Comparison of ENCODE assay signal across 10 mouse cellular contexts in the genomic region with DNA sequence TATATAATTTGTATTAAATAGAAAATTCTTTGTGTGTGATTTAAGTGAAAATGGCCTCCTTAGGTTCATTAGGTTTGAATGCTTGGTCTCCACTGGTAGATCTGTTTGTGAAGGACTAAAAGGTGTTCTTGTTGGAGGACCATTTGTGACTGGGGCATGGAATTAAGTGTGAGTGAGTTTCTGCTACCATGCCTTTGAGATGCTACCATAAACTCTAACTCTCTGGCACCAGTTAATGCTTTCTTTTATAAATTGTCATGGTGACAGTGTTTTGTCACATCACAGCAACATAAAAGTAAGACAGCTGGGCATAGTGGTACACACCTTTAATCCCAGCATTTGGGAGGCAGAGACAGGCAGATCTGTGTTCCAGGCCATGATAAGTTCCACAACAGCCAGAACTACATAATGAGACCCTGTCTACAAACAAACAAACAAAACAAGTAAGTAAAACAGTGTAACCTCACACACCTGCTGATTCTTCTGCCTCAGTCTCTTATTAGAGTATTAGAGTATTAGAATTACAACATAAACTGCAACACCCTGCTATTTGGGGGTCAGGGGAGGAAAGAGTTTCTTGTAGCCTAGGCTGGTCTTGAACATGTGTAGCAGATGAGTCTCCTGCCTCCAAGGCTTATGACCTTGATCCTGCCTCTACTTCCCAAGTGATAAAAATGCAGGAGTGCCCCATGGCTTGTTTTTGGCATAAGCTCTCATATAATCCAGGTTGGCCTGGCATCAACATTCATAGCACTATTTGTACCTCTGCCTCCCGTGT. TPM values are rescaled to one million over a fixed set of nuclear protein-coding genes. Genes with fewer than 3 reads are reported as not detected.
DNase-seq lines count a peak whose midpoint lies in the region; ATAC-seq and TF ChIP-seq lines count a peak whose summit lies in the region.
"Had no signal": no experiment of that assay in that cellular context is flagged by ENCODE, and none has a peak within 500 bp of the region (broad histone marks: within the 10 kb centered on the region; RNA-seq: fewer than 3 reads in every experiment).

No protein-coding gene starts in this region.

- WGBS in heart, embryonic 11.5 days (ENCODE audit: insufficient replicate concordance): 62% methylated on average over 1 of the region's 1 CpGs
- 40% methylated on average over 1 of the region's 1 CpGs for WGBS in embryonic facial prominence, embryonic 14.5 days
- WGBS in liver, embryonic 14.5 days (ENCODE audit: insufficient replicate concordance): 22% methylated on average over 1 of the region's 1 CpGs

- no peak overlapping the region for H3K4me3 ChIP-seq in heart, embryonic 11.5 days (ENCODE audit: low read depth, low read length)
- H3K4me3 ChIP-seq in embryonic facial prominence, embryonic 14.5 days (ENCODE audit: low read depth, low read length): no peak overlapping the region
- no peak overlapping the region for H3K4me3 ChIP-seq in liver, embryonic 14.5 days (ENCODE audit: insufficient read depth in 1 of 2, low read depth in 2 of 2, low read length in 2 of 2)
- H3K4me3 ChIP-seq: left cerebral cortex, adult 2 months had no signal

- H3K27me3 ChIP-seq in heart, embryonic 11.5 days (ENCODE audit: control insufficient read depth, insufficient read depth, low read length): no peaks in the 10 kb centered on the region
- H3K27me3 ChIP-seq in embryonic facial prominence, embryonic 14.5 days (replicated peaks; ENCODE audit: control insufficient read depth, insufficient read depth, low read length): no peaks in the 10 kb centered on the region
- H3K27me3 ChIP-seq in liver, embryonic 14.5 days (ENCODE audit: control insufficient read depth, insufficient read depth, low read length): no peaks in the 10 kb centered on the region

- no peaks in the 10 kb centered on the region for H3K9me3 ChIP-seq in heart, embryonic 11.5 days (replicated peaks; ENCODE audit: control insufficient read depth, low read length)
- H3K9me3 ChIP-seq in embryonic facial prominence, embryonic 14.5 days (ENCODE audit: control insufficient read depth, low read length): no peaks in the 10 kb centered on the region
- H3K9me3 ChIP-seq in liver, embryonic 14.5 days (ENCODE audit: control insufficient read depth, low read length): no peaks in the 10 kb centered on the region
- H3K9me3 ChIP-seq: G1E had no signal

- ATAC-seq in heart, embryonic 11.5 days (replicated peaks; ENCODE audit: insufficient number of reproducible peaks, low FRiP score, low TSS enrichment): no peak
- no peak for ATAC-seq in embryonic facial prominence, embryonic 14.5 days (ENCODE audit: low read depth)
- ATAC-seq in liver, embryonic 14.5 days (ENCODE audit: insufficient read depth): no peak

- H3K4me1 ChIP-seq in heart, embryonic 11.5 days (ENCODE audit: control insufficient read depth, insufficient read depth, low read length): no peaks in the 10 kb centered on the region
- no peaks in the 10 kb centered on the region for H3K4me1 ChIP-seq in embryonic facial prominence, embryonic 14.5 days (ENCODE audit: control insufficient read depth, insufficient read depth, low read length)
- peaks cover 8% of the 10 kb centered on the region in 2 experiments for H3K4me1 ChIP-seq in liver, embryonic 14.5 days (replicated peaks; ENCODE audit: control insufficient read depth in 2 of 2, insufficient read depth in 2 of 2, low read length in 1 of 2)

- H3K4me2 ChIP-seq in heart, embryonic 11.5 days: no peak overlapping the region
- no peak overlapping the region for H3K4me2 ChIP-seq in embryonic facial prominence, embryonic 14.5 days (ENCODE audit: low read depth, low read length)
- no peak overlapping the region for H3K4me2 ChIP-seq in liver, embryonic 14.5 days (ENCODE audit: low read depth)

- DNase-seq in heart, postnatal 4 days: no peak
- DNase-seq in 3134 (ENCODE audit: extremely low read depth, insufficient read length, low spot score): peak; percentile 20
- no peak for DNase-seq in embryonic facial prominence, embryonic 14.5 days (ENCODE audit: low spot score)
- DNase-seq in liver, embryonic 14.5 days (ENCODE audit: low read depth in 3 of 3, low spot score in 3 of 3): peak in 1 of 3 experiments; percentile 49
- DNase-seq in frontal cortex, adult 2 months (ENCODE audit: extremely low spot score in 1 of 2, low spot score in 1 of 2): no peak
- no peak for DNase-seq in left cerebral cortex, postnatal 4 days
- no peak for DNase-seq in lung, postnatal 14 days

- intact Hi-C loops in left cerebral cortex, postnatal 4 days (cut with DNase I): no loop called here

- H3K27ac ChIP-seq in heart, embryonic 11.5 days (ENCODE audit: low read depth, low read length): peak overlapping the region; percentile 54
- peak overlapping the region; percentile 67 for H3K27ac ChIP-seq in embryonic facial prominence, embryonic 14.5 days (replicated peaks; ENCODE audit: low read depth, low read length)
- H3K27ac ChIP-seq in liver, embryonic 14.5 days: peak overlapping the region; percentile 78
- H3K27ac ChIP-seq: left cerebral cortex, adult 2 months had no signal

- TF ChIP-seq EP300 in liver, embryonic 14.5 days (IDR thresholded peaks at IDR 0.05; ENCODE audit: low read depth): no peak

- no peak for TF ChIP-seq CTCF in liver, embryonic 14.5 days (IDR thresholded peaks at IDR 0.05; ENCODE audit: low read depth)

- H3K36me3 ChIP-seq in heart, embryonic 11.5 days (ENCODE audit: control insufficient read depth, insufficient read depth, low read length): no peaks in the 10 kb centered on the region
- no peaks in the 10 kb centered on the region for H3K36me3 ChIP-seq in embryonic facial prominence, embryonic 14.5 days (ENCODE audit: control insufficient read depth, insufficient read depth, low read length)
- no peaks in the 10 kb centered on the region for H3K36me3 ChIP-seq in liver, embryonic 14.5 days (replicated peaks; ENCODE audit: control insufficient read depth, insufficient read depth, low read depth)
- H3K36me3 ChIP-seq: G1E had no signal

- no peak overlapping the region for H3K9ac ChIP-seq in heart, embryonic 11.5 days (ENCODE audit: low read depth, low read length)
- H3K9ac ChIP-seq in embryonic facial prominence, embryonic 14.5 days (ENCODE audit: low read depth, low read length): no peak overlapping the region
- H3K9ac ChIP-seq in liver, embryonic 14.5 days (replicated peaks): no peak overlapping the region; the same call in 1 of the 2 replicates

RNA-seq across cellular contexts. Expression of gene Tex14, which starts 22.6 kb away (rescaled TPM):
- polyA plus RNA-seq in heart, embryonic 11.5 days (2014; fragmentation: Nextera tagmentation; extraction: Ambion mirVana): 0.30 and 0.96 TPM in 2 replicates
- not detected for total RNA-seq in heart, postnatal 4 days (2021)
- 4.8 and 5.6 TPM in 2 replicates for polyA plus RNA-seq in embryonic facial prominence, embryonic 14.5 days (2014; fragmentation: Nextera tagmentation; extraction: Ambion mirVana)
- polyA plus RNA-seq in liver, embryonic 14.5 days (2012; rRNA removed): 0.01 and 0.06 TPM in 2 replicates
- polyA plus RNA-seq in liver, embryonic 14.5 days (2014; fragmentation: Nextera tagmentation; extraction: Ambion mirVana): not detected in 2 replicates
- polyA plus RNA-seq in frontal cortex, adult 2 months (2012; rRNA removed): 0.15 and 0.34 TPM in 2 replicates
- total RNA-seq in left cerebral cortex, postnatal 4 days (2021): under 1 TPM; 0.34 to 0.44 TPM
- polyA plus RNA-seq: G1E had no signal

RNA-seq across cellular contexts. Expression of gene Rad51c, which starts 22.7 kb away (rescaled TPM):
- 11.6 and 11.9 TPM in 2 replicates for polyA plus RNA-seq in heart, embryonic 11.5 days (2014; fragmentation: Nextera tagmentation; extraction: Ambion mirVana)
- total RNA-seq in heart, postnatal 4 days (2021): 10 to 100 TPM; 10.5 to 11.1 TPM
- polyA plus RNA-seq in embryonic facial prominence, embryonic 14.5 days (2014; fragmentation: Nextera tagmentation; extraction: Ambion mirVana): 5.2 and 7.2 TPM in 2 replicates
- 2.0 and 4.0 TPM in 2 replicates for polyA plus RNA-seq in liver, embryonic 14.5 days (2012; rRNA removed)
- polyA plus RNA-seq in liver, embryonic 14.5 days (2014; fragmentation: Nextera tagmentation; extraction: Ambion mirVana): 4.3 and 4.4 TPM in 2 replicates
- polyA plus RNA-seq in frontal cortex, adult 2 months (2012; rRNA removed): 3.5 and 3.7 TPM in 2 replicates
- 1 to 10 TPM; 4.0 to 4.8 TPM for total RNA-seq in left cerebral cortex, postnatal 4 days (2021)
